Mouse (Mus musculus): Measurements from ENCODE around the gene Hfe2. TPM values are rescaled to one million over a fixed set of nuclear protein-coding genes. Genes with fewer than 3 reads are reported as not detected.
A peak's percentile ranks its signal among the peaks of the same experiment; 100 is the strongest.
"Not testable (repeated sequence)": the region's sequence is repeated elsewhere in the genome, so short reads cannot be mapped to it uniquely, and the experiment has no call there.

Gene Hfe2
- total RNA-seq, 1 experiment from 2014 or later, result not detected

GRCm38 (mm10) chr3:96495490-96496210, 29.3 kb upstream of the Hfe2 start:
- no peak for ATAC-seq (replicated peaks; ENCODE audit: low read depth, poor library complexity, severe bottlenecking)

DNA sequence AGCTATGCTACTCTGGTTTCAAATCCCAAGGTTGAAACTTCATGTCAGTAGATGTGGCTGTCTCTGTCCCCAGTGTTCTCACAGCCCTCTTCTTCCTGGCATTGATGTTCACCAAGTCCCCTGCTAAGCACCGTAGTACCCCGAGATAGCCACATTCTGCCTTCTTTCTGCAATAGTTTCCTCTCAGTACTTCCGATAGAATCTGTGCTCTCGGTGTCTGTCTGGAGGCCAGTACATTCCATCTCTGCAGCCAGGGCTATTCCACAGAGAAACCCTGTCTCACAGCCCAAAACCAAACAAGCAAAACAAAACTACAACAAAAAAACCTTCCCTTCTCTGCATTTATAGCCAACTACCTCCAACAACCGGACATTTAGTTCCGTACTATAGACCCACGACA, 28.8 kb upstream of the Hfe2 start:
- no peak for ATAC-seq (replicated peaks; ENCODE audit: low read depth, poor library complexity, severe bottlenecking)

- ATAC-seq (replicated peaks; ENCODE audit: low read depth, poor library complexity, severe bottlenecking), result not testable (repeated sequence)
Observed at GRCm38 (mm10) chr3:96496620-96497275, 28.2 kb upstream of the Hfe2 start.

DNA sequence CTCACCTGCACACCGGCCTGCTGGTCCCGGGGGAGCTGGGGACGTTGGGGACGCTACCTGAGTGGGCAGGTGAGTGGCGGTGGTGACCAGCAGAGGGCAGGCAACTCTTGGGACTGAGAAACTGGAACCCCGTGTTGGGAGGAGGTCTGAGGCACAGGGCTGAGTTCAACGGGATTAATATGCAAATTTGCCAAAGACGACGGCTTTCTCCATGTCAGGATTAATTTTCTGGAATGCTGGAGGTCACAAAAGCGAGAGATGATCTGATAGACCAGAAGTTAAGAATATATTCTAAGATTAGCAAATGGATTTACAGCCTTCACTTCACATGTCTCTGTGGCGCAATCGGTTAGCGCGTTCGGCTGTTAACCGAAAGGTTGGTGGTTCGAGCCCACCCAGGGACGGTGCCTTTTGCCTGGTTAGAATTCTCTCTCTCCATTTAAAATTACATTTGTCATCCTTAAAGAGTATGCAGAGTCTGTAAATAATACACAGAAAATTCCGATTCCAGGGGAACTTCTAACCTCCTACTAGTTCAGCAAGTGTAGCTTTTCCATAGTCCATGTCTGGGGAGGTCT, 27.4 kb upstream of the Hfe2 start:
- ATAC-seq (replicated peaks; ENCODE audit: low read depth, poor library complexity, severe bottlenecking), result peak; percentile 4

- no peak for ATAC-seq (replicated peaks; ENCODE audit: low read depth, poor library complexity, severe bottlenecking)
Observed at GRCm38 (mm10) chr3:96498476-96499245, 26.3 kb upstream of the Hfe2 start.

- ATAC-seq (replicated peaks; ENCODE audit: low read depth, poor library complexity, severe bottlenecking), result peak; percentile 40
Observed at GRCm38 (mm10) chr3:96499481-96500288, 25.3 kb upstream of the Hfe2 start.

- ATAC-seq (replicated peaks; ENCODE audit: low read depth, poor library complexity, severe bottlenecking), result peak; percentile 24
Observed at GRCm38 (mm10) chr3:96500289-96500621, 24.7 kb upstream of the Hfe2 start.

- ATAC-seq (replicated peaks; ENCODE audit: low read depth, poor library complexity, severe bottlenecking), result peak; percentile 40
Observed at GRCm38 (mm10) chr3:96500691-96501265, 24.2 kb upstream of the Hfe2 start.

DNA sequence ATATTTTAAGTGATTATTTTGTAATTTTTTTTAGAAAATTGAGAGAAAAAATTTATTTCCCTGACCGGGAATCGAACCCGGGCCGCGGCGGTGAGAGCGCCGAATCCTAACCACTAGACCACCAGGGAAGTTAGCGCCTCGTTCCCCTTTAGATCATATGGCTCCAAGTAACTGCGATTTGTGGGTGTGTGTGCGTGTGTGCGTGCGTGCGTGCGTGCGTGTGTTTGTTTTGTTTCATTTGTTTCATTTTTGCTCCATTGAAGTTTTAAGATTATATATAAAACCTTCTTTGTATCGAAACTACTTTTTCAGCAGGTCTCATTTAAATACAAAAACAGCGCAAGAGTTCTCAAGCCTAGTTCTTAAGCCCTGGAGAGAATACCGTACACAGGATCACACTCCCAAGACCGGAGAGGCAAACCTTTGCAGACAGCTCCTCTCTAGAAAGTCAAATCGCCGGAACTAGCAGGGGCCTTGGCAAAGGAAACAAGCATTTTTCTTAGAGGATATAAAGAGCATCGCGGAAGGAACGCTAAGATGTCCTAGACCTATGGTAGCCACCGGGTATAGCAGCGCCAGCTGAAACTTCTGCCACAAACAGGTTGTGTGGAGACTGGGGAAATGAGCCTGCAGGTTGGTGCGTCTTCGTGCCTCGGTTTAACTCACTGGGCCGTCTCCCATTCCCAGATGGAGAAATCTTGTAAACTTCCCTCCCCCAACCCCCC, 23.4 kb upstream of the Hfe2 start:
- ATAC-seq (replicated peaks; ENCODE audit: low read depth, poor library complexity, severe bottlenecking), result peak; percentile 10

DNA sequence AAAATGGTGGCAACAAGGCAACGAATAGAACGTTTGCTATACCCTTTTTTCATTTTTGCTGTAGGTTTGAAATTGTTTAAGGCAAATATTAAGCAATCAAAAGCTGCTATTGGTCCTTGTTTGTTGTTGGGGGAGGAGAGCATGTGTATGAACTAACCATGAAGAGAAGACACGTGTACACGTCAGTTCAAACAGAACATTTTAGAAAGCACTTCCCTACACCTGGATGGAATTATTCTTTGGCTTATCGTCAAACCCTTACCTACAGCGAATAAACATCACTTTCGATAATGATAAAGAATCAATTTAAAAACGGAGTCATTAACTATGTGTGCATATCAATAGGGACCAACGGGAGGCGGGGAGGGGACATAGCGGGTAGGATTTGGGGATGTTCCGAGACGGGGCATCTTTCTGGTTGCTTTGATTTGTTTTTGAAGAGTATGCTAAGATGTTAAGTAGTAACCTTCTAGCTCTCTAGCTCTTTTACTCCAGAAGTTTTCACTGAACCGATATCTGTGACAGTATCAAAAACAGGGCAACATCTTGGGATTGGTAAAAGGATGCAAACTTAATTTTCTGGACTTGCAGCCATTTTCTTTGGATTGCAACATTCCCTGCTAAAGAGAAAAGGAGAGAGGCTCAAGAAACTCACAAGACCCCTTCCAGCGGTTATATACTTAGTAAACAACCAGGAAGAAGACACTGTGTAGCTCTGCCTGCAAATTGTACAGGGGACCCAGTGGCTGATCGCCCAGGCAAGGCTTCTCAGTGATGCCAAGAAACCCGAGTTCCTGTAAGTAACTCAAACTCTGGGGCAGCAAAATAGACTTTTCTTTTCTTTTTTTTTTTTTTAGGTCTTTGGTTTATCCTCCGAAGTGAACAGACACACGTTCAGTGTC, 22.5 kb upstream of the Hfe2 start:
- no peak for ATAC-seq (replicated peaks; ENCODE audit: low read depth, poor library complexity, severe bottlenecking)

GRCm38 (mm10) chr3:96503083-96503450, 21.9 kb upstream of the Hfe2 start:
- 0 out of 2 replicates have a peak, but pooled peaks have one; percentile 34 for ATAC-seq (replicated peaks; ENCODE audit: low read depth, poor library complexity, severe bottlenecking)

GRCm38 (mm10) chr3:96503946-96504345, 21.0 kb upstream of the Hfe2 start:
- ATAC-seq (replicated peaks; ENCODE audit: low read depth, poor library complexity, severe bottlenecking), result no peak

GRCm38 (mm10) chr3:96504931-96505330, 20.0 kb upstream of the Hfe2 start:
- no peak for ATAC-seq (replicated peaks; ENCODE audit: low read depth, poor library complexity, severe bottlenecking)

GRCm38 (mm10) chr3:96506396-96507047, 18.4 kb upstream of the Hfe2 start:
- ATAC-seq (replicated peaks; ENCODE audit: low read depth, poor library complexity, severe bottlenecking), result no peak

DNA sequence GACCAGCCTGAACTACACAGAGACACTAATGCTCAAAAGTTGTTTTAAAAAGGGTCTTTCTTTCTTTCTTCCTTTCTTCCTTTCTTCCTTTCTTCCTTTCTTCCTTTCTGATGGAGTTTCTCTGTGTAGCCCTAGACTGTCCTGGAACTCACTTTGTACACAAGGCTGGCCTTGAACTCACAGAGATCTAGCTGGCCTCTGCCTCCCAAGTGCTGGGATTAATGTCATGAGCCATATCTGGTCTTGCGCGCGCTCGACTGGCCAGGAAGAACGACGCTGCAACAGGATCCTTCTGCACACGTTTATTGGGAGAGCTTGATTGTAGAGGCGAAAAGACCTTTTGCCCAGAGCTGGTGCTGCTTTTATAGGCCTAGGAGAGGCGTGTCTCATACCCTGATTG, 17.0 kb upstream of the Hfe2 start:
- ATAC-seq (replicated peaks; ENCODE audit: low read depth, poor library complexity, severe bottlenecking), result not testable (repeated sequence)

DNA sequence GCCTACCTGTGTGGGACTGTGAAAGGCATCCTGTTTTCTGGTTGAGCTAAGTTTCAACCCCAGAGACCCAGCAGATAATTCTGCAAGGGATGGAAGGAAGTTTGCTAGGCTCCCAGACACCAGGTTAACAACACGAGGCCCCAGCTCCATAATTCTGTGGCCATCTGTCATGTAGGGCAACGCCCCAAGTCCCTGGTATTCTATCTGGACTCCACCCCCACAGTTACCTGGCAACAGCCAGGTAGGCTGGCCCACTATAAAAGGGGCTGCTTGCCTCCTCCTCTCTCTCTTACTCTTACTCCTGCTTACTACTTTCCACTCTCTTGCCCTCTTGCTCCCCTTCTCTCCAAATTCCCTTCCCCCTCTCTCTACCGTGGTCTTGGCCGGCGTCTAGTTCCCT, 4.8 kb upstream of the Hfe2 start:
- no peak for ATAC-seq (replicated peaks; ENCODE audit: low read depth, poor library complexity, severe bottlenecking)

GRCm38 (mm10) chr3:96522149-96522548, 2.8 kb upstream of the Hfe2 start:
- 0 out of 2 replicates have a peak, but pooled peaks have one; percentile 62 for ATAC-seq (replicated peaks; ENCODE audit: low read depth, poor library complexity, severe bottlenecking)

Data from common myeloid progenitor, adult 5-6 weeks (primary cell).